Mouse (Mus musculus): Measurements from ENCODE around the gene Atox1.

Atox1 gene

DNA sequence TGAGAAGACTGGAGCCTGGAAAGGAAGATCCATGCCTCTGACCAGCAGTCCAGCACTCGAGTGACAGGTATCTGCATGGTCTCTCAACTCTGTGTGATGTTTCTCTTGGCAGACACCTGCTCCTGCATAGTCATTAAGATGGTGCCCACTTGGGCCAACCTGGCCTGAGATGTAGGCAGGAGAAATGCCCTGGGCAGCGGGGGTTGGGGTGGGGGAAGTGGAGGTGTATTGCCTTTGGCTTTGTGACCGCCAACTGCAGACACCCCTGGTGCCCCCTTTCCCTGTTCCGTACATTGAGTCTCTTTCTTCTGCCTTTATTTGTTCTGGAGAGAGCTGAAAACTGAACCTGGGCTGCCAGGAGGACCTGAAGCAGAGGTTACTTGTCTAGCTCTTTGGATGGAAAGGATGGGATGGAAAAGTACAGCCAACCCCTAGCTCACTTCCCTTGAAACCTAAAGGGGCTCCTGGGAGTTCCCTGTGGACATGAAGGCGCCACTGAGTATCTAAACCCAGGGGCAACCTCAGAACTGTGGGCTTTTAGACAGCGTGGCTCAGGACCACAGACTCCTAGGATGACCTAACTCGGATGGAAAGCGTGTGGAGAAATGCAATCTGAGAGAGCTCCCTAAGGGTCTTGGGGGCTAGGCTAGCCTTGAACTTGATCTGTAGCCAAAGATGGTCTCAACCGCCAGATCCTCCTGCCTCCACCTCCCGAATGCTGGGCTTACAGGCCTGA lies 48.2 kb downstream of the Atox1 start:
- DNase-seq = no peak

DNA sequence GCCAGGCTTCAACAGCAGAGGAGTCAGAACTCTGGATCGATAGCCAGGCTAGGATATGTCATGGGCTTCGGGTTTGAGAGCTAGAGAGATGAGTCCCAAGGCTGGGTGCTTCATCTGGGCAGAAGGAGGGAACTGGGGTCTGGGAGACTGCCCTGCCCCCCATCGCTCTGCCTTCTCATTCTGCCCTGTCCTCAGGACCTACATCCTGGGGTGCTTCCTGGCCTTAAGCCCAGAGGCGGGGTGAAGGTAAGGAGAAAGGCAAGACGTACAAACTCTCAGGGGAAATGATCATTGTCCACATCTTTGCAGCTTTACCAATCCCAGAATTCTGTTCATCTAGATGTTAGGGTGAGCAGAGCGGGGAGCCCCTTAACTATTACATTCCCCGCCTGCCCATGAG lies 49.0 kb downstream of the Atox1 start:
- DNase-seq = no peak

DNA sequence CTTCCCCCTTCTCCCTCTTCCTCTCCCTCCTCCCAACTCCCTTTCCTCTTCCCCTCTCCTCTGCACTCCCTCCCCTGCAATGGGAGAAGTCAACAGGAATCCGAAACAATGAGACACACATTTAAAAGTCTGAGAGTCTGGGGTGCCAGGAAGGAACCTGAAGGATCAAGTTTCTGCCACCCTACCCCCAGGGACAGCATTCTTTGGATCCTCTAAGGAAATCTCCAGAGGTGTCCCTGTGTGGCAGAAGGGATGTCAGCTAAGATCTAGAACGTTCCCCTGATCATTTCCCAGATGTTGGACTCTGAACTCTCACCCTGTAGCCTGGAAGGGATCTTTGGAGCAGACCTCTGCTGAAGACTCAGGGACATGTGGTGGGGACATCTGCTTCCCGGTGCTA lies 50.5 kb downstream of the Atox1 start:
- DNase-seq = no peak

DNA sequence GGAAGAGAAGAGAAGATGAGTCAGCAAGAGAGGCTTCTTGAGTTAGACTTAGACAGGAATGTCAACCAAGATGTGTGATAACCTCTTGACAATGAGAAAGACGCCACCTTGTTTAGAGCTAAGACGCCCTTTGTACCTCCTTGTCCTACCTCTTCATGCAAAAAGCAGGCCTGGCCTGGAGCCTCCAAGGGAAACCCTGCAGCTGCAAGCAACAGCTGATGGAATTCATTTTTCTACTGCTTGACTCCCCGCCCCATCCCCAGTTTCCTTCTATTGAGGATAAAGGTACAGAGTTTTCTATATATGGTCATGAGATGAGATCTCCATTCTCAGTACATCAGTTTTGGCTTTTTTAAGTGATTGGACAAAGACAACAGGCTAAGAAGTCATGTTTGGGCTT lies 51.0 kb downstream of the Atox1 start:
- DNase-seq = no peak

DNA sequence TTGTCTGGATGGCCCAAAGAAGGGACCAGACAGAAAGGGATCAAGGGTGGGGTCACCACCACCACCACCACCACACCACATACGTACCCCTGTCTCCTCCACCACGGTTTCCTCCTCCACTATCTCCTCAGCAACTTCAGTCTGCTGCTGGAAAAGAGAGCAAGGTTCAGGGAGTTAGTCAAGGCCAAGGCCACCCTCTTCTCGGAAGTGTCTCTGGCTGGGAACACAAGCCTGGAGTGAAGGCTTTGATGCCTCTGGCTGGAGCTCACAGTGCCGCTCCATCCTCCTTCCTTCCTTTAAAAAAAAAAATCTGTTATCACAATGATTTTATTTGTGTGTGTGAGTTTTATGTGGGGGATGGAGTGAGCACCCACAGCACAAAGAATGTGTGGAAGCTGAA lies 53.9 kb downstream of the Atox1 start:
- DNase-seq = no peak

DNA sequence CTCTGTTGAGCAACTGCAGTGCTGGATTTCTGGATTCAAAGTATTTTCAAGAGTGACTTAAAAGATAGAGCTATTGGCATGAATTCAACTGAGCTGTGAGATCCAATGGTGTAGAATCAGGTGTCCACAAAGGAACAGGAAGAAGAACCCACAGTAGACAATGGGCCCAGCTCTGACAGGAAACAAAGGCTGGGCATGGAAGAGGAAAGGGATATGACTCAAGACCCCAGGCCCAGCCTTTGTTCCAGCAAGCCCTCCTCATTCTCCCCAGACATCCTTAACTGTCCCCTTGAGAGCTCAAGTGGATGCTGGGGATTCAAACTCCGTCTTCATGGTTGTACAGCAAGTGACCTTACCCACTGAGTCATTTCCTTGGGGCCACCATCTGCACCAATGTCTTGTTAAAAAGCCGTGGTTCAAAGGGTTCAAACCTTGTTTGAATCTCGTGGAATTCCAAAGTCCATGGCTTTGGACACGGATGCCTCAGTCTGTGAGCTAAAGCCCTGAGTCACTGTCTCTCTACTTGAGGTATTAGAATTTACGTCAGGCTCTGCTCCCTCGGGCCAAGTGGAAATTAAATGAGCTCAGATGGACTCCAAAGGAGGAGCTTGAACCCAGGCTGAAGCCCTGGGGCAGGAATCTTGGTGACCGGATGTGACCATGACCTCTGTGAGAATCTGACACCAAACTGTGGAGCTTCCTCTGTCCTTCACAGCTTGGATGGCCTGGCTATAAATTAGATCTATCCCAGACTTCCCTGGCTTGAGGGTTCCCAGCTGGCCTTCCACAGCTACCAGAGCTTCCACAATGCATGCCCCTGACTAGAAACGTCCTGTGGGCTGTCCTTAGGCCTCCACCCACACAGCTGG lies 55.2 kb downstream of the Atox1 start:
- DNase-seq = no peak

DNA sequence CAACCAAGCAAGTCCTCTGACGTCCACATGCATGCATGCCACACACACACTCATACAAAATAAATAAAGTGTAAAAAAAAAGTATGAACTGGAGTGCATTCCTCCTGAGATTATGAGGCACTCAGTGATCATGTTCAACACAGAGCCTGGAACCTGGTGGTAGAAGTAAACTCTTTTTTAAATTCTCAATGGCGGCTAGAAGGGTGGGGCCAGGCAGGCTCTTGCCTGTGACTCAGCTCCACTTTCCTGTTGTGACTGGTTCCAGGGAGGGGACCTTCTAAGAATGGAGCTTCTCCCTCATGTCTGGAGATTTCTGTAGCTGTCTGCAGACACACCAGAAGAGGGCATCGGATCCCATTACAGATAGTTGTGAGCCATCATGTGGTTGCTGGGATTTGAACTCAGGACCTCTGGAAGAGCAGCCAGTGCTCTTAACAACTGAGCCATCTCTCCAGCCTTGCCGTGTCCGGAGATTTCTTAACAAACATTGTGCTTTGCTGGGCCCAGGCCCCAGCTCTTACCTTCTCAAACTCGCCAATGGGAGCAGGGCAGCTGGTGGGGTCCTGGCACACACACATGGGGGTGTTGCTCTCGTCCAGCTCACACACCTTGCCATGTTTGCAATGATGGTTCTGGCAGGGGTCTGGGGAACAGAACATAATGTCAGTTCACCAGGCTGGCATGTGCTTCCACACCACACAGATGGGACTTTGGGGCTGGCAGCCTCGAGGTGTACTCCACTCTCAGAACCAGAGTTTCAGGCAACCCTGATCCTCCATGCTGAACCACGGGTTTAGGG lies 56.2 kb downstream of the Atox1 start:
- DNase-seq = no peak

DNA sequence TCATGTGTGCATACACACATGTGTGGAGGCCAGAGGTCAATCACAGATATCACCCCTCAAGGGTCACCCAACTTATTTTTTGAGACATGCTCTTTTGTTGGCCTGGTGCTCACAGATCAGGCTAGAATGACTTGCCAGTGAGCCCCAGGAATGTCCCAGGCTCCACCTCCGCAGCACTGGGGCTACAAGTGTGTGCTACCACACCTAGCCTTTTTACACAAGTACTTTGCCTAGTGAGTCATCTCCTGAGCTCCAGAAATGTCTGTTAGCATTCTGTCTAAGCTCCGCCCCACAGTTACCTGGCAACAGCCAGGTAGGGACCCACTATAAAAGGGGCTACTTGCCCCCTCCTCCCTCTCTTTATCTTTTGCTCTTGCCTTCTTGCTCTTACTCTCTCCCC lies 60.2 kb downstream of the Atox1 start:
- DNase-seq = no peak

DNA sequence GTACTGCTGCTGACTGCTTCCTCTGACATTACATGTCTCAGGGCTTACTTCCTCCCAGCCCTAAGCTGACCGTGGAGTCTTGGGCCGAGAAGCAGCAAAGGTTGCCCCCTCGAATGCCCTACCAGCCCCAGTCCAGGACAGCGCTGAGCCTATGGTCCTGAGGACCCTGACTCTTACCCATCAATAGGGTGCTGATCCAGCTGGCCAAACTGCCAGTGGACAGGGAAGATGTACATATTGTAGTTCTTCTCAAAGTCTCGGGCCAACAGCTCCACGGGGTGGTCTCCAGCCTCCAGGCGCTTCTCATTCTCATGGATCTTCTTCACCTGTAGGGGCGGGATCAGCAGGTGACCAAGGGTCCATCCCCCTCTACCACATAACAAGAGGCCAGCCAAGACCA lies 62.7 kb downstream of the Atox1 start:
- no peak for DNase-seq

DNA sequence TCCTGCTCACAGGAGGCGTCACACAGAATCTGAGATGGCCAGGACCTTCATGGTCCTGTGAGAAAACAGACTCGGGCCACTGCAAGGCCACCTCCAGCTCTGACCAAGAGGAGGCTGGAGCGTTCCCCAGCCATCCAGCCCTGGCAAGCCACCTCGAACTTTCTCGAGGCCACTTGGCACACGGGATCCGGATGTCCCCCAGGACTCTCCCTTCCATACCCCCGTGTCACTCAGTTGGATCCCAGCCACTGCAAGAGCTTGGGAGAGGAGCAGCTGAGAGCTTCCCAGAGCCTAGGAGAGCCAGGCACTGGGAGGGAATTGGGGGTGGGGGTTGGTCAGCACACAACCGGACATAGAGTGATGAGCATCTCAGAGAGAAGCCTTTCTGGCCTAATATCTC lies 63.6 kb downstream of the Atox1 start:
- no peak for DNase-seq

DNA sequence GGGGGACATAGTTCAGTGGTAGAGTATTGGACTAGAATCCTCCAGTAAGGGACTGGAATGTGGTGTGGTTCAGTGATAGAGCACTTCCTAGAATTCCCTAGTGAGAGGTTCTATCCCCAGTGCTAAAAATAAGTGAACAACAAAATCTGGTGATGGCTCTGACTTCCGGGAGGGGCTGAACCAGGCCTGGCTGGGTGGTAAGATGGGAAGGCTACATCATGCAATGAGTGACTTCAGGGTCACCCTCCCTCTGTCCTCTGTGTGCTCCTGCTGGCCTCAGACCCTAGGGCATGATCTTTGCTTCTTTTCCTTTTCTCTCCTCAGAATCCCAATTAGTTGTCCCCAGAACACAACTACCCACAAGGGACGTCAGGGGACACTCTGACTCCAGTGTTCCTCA lies 64.0 kb downstream of the Atox1 start:
- no peak for DNase-seq

Measured in right cerebral cortex, adult 18-20 months (tissue).